Mouse (Mus musculus): ENCODE data around the gene Cd151. TPM values are rescaled to one million over a fixed set of nuclear protein-coding genes. Genes with fewer than 3 reads are reported as not detected.

Cd151 gene
- polyA plus RNA-seq, 1 experiment from 2014 or later: 30.6 TPM

- Histone ChIP-seq H3K9me3 (ENCODE audit: control insufficient read depth, low read length) (no peaks in the 10 kb centered on the region), H3K27me3 (replicated peaks; ENCODE audit: control insufficient read depth, insufficient read depth, low read length) (0 out of 2 replicates have a peak, but pooled peaks cover 2% of the 10 kb centered on the region), H3K4me3 (ENCODE audit: low read length) (peak overlapping the region; percentile 73), H3K27ac (ENCODE audit: low read length) (peak overlapping the region; percentile 88), H3K4me2 (ENCODE audit: low read depth, low read length) (peak overlapping the region; percentile 82), H3K4me1 (ENCODE audit: control insufficient read depth, insufficient read depth, low read length) (peaks cover 20% of the 10 kb centered on the region), H3K36me3 (ENCODE audit: control insufficient read depth, insufficient read depth, low read length) (peaks cover 11% of the 10 kb centered on the region), H3K9ac (ENCODE audit: low read depth, low read length) (peak overlapping the region; percentile 80)
- ATAC-seq: peak; percentile 43
- 3% methylated on average over 23 of the region's 23 CpGs for WGBS
Observed at GRCm38 (mm10) chr7:141455610-141456314, 11.4 kb upstream of the Cd151 start.

- H3K36me3 ChIP-seq (ENCODE audit: control insufficient read depth, insufficient read depth, low read length): peaks cover 4% of the 10 kb centered on the region; the same call in 1 of the 2 replicates
- no peak overlapping the region for H3K4me3 ChIP-seq (ENCODE audit: low read length)
- peaks cover 29% of the 10 kb centered on the region for H3K4me1 ChIP-seq (ENCODE audit: control insufficient read depth, insufficient read depth, low read length)
- H3K27ac ChIP-seq (ENCODE audit: low read length): no peak overlapping the region
- 87% methylated on average over 6 of the region's 6 CpGs for WGBS
- H3K9ac ChIP-seq (ENCODE audit: low read depth, low read length): no peak overlapping the region
- ATAC-seq: no peak
- peaks cover 5% of the 10 kb centered on the region for H3K27me3 ChIP-seq (replicated peaks; ENCODE audit: control insufficient read depth, insufficient read depth, low read length)
- no peaks in the 10 kb centered on the region for H3K9me3 ChIP-seq (ENCODE audit: control insufficient read depth, low read length)
- H3K4me2 ChIP-seq (ENCODE audit: low read depth, low read length): no peak overlapping the region
Observed at GRCm38 (mm10) chr7:141456739-141457138, 10.5 kb upstream of the Cd151 start.

GRCm38 (mm10) chr7:141457236-141457635 lies 10.0 kb upstream of the Cd151 start:
- no peak overlapping the region for H3K4me3 ChIP-seq (ENCODE audit: low read length)
- peaks cover 4% of the 10 kb centered on the region; the same call in 1 of the 2 replicates for H3K36me3 ChIP-seq (ENCODE audit: control insufficient read depth, insufficient read depth, low read length)
- H3K27ac ChIP-seq (ENCODE audit: low read length): no peak overlapping the region
- H3K27me3 ChIP-seq (replicated peaks; ENCODE audit: control insufficient read depth, insufficient read depth, low read length): peaks cover 5% of the 10 kb centered on the region
- H3K9me3 ChIP-seq (ENCODE audit: control insufficient read depth, low read length): no peaks in the 10 kb centered on the region
- no peak overlapping the region for H3K9ac ChIP-seq (ENCODE audit: low read depth, low read length)
- WGBS: 95% methylated on average over 14 of the region's 14 CpGs
- H3K4me2 ChIP-seq (ENCODE audit: low read depth, low read length): no peak overlapping the region
- no peak for ATAC-seq
- peaks cover 33% of the 10 kb centered on the region for H3K4me1 ChIP-seq (ENCODE audit: control insufficient read depth, insufficient read depth, low read length)

GRCm38 (mm10) chr7:141457986-141458660 lies 9.1 kb upstream of the Cd151 start:
- ATAC-seq: no peak
- Histone ChIP-seq H3K4me1 (ENCODE audit: control insufficient read depth, insufficient read depth, low read length) (peaks cover 36% of the 10 kb centered on the region), H3K27me3 (replicated peaks; ENCODE audit: control insufficient read depth, insufficient read depth, low read length) (peaks cover 8% of the 10 kb centered on the region), H3K36me3 (ENCODE audit: control insufficient read depth, insufficient read depth, low read length) (peaks cover 4% of the 10 kb centered on the region; the same call in 1 of the 2 replicates), H3K4me2 (ENCODE audit: low read depth, low read length) (no peak overlapping the region), H3K4me3 (ENCODE audit: low read length) (no peak overlapping the region), H3K9ac (ENCODE audit: low read depth, low read length) (no peak overlapping the region), H3K9me3 (ENCODE audit: control insufficient read depth, low read length) (no peaks in the 10 kb centered on the region), H3K27ac (ENCODE audit: low read length) (no peak overlapping the region)
- 71% methylated on average over 15 of the region's 15 CpGs for WGBS

- Histone ChIP-seq H3K4me3 (ENCODE audit: low read length) (no peak overlapping the region), H3K4me2 (ENCODE audit: low read depth, low read length) (no peak overlapping the region), H3K27ac (ENCODE audit: low read length) (no peak overlapping the region), H3K27me3 (replicated peaks; ENCODE audit: control insufficient read depth, insufficient read depth, low read length) (peaks cover 12% of the 10 kb centered on the region), H3K9ac (ENCODE audit: low read depth, low read length) (no peak overlapping the region), H3K4me1 (ENCODE audit: control insufficient read depth, insufficient read depth, low read length) (peaks cover 36% of the 10 kb centered on the region), H3K36me3 (ENCODE audit: control insufficient read depth, insufficient read depth, low read length) (peaks cover 4% of the 10 kb centered on the region; the same call in 1 of the 2 replicates), H3K9me3 (ENCODE audit: control insufficient read depth, low read length) (no peaks in the 10 kb centered on the region)
- no peak for ATAC-seq
- 93% methylated on average over 11 of the region's 11 CpGs for WGBS
Observed at GRCm38 (mm10) chr7:141458661-141459060, 8.5 kb upstream of the Cd151 start.

- peaks cover 17% of the 10 kb centered on the region for H3K27me3 ChIP-seq (replicated peaks; ENCODE audit: control insufficient read depth, insufficient read depth, low read length)
- no peak for ATAC-seq
- H3K36me3 ChIP-seq (ENCODE audit: control insufficient read depth, insufficient read depth, low read length): peaks cover 4% of the 10 kb centered on the region; the same call in 1 of the 2 replicates
- 89% methylated on average over 17 of the region's 17 CpGs for WGBS
- H3K9ac ChIP-seq (ENCODE audit: low read depth, low read length): no peak overlapping the region
- H3K4me2 ChIP-seq (ENCODE audit: low read depth, low read length): no peak overlapping the region
- peaks cover 36% of the 10 kb centered on the region for H3K4me1 ChIP-seq (ENCODE audit: control insufficient read depth, insufficient read depth, low read length)
- H3K9me3 ChIP-seq (ENCODE audit: control insufficient read depth, low read length): no peaks in the 10 kb centered on the region
- H3K4me3 ChIP-seq (ENCODE audit: low read length): no peak overlapping the region
- H3K27ac ChIP-seq (ENCODE audit: low read length): peak overlapping the region; percentile 32; the same call in 1 of the 2 replicates
Observed at GRCm38 (mm10) chr7:141459301-141459711, 7.9 kb upstream of the Cd151 start.

GRCm38 (mm10) chr7:141460001-141460390 lies 7.2 kb upstream of the Cd151 start:
- H3K9me3 ChIP-seq (ENCODE audit: control insufficient read depth, low read length): no peaks in the 10 kb centered on the region
- H3K27ac ChIP-seq (ENCODE audit: low read length): peak overlapping the region; percentile 32
- H3K4me2 ChIP-seq (ENCODE audit: low read depth, low read length): no peak overlapping the region
- peaks cover 33% of the 10 kb centered on the region for H3K4me1 ChIP-seq (ENCODE audit: control insufficient read depth, insufficient read depth, low read length)
- no peak for ATAC-seq
- H3K36me3 ChIP-seq (ENCODE audit: control insufficient read depth, insufficient read depth, low read length): peaks cover 4% of the 10 kb centered on the region; the same call in 1 of the 2 replicates
- WGBS: 55% methylated on average over 5 of the region's 5 CpGs
- H3K9ac ChIP-seq (ENCODE audit: low read depth, low read length): no peak overlapping the region
- peaks cover 21% of the 10 kb centered on the region for H3K27me3 ChIP-seq (replicated peaks; ENCODE audit: control insufficient read depth, insufficient read depth, low read length)
- no peak overlapping the region for H3K4me3 ChIP-seq (ENCODE audit: low read length)

- ATAC-seq: no peak
- H3K36me3 ChIP-seq (ENCODE audit: control insufficient read depth, insufficient read depth, low read length): peaks cover 4% of the 10 kb centered on the region; the same call in 1 of the 2 replicates
- peak within 1 kb of the TSS; percentile 77 for H3K9ac ChIP-seq (ENCODE audit: low read depth, low read length)
- H3K4me2 ChIP-seq (ENCODE audit: low read depth, low read length): peak within 1 kb of the TSS; percentile 94
- peaks cover 25% of the 10 kb centered on the region for H3K27me3 ChIP-seq (replicated peaks; ENCODE audit: control insufficient read depth, insufficient read depth, low read length)
- 57% methylated on average over 15 of the region's 15 CpGs for WGBS
- H3K9me3 ChIP-seq (ENCODE audit: control insufficient read depth, low read length): no peaks in the 10 kb centered on the region
- H3K4me1 ChIP-seq (ENCODE audit: control insufficient read depth, insufficient read depth, low read length): peaks cover 33% of the 10 kb centered on the region
- peak within 1 kb of the TSS; percentile 60 for H3K4me3 ChIP-seq (ENCODE audit: low read length)
- H3K27ac ChIP-seq (ENCODE audit: low read length): peak within 1 kb of the TSS; percentile 32
Observed at GRCm38 (mm10) chr7:141460391-141461113, 6.6 kb upstream of the Cd151 start, which contains the start of gene Cracr2b. Cracr2b (plus strand) TSS chr7:141461094.
